Mouse (Mus musculus) bone marrow, adult 2 months (tissue): ENCODE data around the gene Ptprt.

Experiments used
- CTCF ChIP-seq: fragments of 200-500 bp; IDR thresholded peaks from 2 replicates; pipeline ENCODE4 v1.5.1; 2011; ENCODE audit warnings: low read length, control low read depth; ENCODE audit not compliant: control insufficient read depth, insufficient read depth
- POLR2A ChIP-seq: fragments of 200-500 bp; IDR thresholded peaks from 2 replicates; pipeline ENCODE4 v1.6.1; 2011; ENCODE audit warnings: low read depth, mild to moderate bottlenecking, control low read depth, low read length, borderline replicate concordance; ENCODE audit not compliant: control insufficient read depth

- TF ChIP-seq POLR2A (no peak), CTCF (no peak)
These were observed 176.9 kb downstream of the Ptprt start for GRCm38 (mm10) chr2:162484036-162484435.
